Mouse (Mus musculus): ENCODE data around the gene Acp6.

Gene Acp6

GRCm38 (mm10) chr3:97196571-97196970 lies 38.0 kb downstream of the Acp6 start:
- DNase-seq (ENCODE audit: low spot score): no peak

GRCm38 (mm10) chr3:97199261-97199660 lies 40.7 kb downstream of the Acp6 start:
- no peak for DNase-seq (ENCODE audit: low spot score)

- peak; percentile 58 for DNase-seq (ENCODE audit: low spot score)
These were observed 43.4 kb downstream of the Acp6 start for GRCm38 (mm10) chr3:97201943-97202342.

DNA sequence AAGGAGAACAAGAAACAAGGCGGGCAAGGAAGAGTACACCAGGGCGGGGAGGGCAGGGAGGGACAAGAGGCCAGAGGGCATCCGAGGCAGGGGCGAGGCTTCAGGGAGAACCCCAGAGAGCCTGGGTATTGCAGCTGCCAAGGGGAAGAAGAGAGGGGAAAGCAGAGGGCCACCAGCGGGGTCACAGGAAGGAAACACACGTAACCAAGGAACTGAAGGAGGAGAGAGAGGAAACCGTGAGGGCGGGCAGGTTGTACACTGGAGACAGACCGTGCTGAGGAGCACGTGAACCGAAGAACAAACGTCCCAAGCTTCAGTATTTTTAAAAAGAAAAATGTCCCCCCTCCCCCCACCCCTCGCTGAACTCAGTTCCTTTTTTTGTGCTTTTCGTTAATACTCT lies 45.3 kb downstream of the Acp6 start:
- no peak for DNase-seq (ENCODE audit: low spot score)

GRCm38 (mm10) chr3:97206521-97206920 lies 47.9 kb downstream of the Acp6 start:
- no peak for DNase-seq (ENCODE audit: low spot score)

GRCm38 (mm10) chr3:97209351-97209750 lies 50.8 kb downstream of the Acp6 start:
- no peak for DNase-seq (ENCODE audit: low spot score)

- DNase-seq (ENCODE audit: low spot score): no peak
These were observed 52.6 kb downstream of the Acp6 start for GRCm38 (mm10) chr3:97211177-97211576.

DNA sequence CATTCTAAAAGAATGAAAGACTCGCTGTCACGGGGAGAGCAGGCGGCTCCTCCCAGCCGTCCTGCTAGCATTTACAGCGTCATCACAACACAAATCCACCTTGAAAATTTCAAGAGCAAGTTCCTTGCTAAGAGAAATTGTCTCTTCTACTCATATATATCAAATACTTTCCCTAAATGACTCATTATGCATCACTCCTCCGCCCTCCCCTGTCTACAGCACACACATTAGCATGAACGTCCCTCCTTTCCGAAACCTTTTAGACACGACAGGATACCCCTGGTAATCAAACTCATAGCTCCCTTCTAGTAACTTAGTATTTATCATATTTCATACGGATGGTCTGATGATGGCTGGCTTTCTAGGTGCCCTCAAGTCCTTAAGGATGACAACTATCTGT lies 55.3 kb downstream of the Acp6 start:
- no peak for DNase-seq (ENCODE audit: low spot score)

DNA sequence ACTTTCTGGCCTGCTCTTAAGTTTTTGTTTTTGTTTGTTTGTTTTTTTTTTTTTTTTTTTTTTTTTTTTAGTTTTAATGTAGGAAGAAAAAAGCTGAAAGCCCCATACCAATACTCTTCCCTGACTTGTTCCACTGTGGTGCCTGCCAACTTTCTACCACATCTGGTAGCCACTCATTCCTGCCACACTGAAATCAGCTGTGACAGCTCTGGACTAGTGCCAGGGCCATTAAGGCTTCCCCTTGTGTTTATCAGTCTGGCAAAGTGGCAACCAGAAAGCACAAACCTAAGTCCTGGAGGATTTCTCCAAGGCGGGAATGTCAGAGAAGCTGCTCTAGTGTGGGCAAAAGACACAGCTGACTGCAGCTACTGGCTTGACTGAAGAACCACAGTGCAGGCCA lies 55.9 kb downstream of the Acp6 start:
- no peak for DNase-seq (ENCODE audit: low spot score)

GRCm38 (mm10) chr3:97215526-97215925 lies 56.9 kb downstream of the Acp6 start:
- DNase-seq (ENCODE audit: low spot score): no peak

GRCm38 (mm10) chr3:97223261-97223660 lies 64.7 kb downstream of the Acp6 start:
- DNase-seq (ENCODE audit: low spot score): no peak

- no peak for DNase-seq (ENCODE audit: low spot score)
These were observed 66.7 kb downstream of the Acp6 start for GRCm38 (mm10) chr3:97225231-97225630.

DNA sequence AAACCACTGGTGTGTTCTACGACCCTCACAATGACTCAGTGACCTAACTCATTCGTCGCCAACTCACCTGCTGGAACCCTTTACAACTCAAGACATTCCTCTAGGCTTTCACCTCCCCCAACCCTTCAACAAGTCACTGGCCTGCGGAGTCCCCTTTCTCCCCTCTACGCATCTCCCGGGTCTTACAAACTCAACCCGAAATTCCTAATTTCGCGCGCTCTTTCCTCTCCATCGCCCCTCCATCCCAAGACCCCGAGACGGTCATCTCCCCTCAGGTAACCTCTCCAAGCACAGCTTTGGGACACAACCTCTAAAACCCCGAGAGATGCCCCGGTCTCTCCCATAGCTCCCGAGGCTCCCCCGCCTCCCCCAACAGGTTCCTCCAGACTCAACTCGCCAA lies 68.1 kb downstream of the Acp6 start:
- no peak for DNase-seq (ENCODE audit: low spot score)

Measured in ovary, postnatal 14 days (tissue).